Mouse (Mus musculus) lung, adult 2 months (tissue): ENCODE measurements around the gene Rho.

ENCODE experiments used
- CTCF ChIP-seq: fragments of 200-500 bp; IDR thresholded peaks from 2 replicates; pipeline ENCODE4 v1.5.1; 2011; ENCODE audit warnings: mild to moderate bottlenecking, low read length, control low read depth; ENCODE audit not compliant: insufficient read depth
- POLR2A ChIP-seq: fragments of 200-500 bp; IDR thresholded peaks from 2 replicates; pipeline ENCODE4 v1.6.1; 2011; ENCODE audit warnings: low read depth, mild to moderate bottlenecking, control low read depth, low read length, borderline replicate concordance; ENCODE audit errors: extremely low read depth

DNA sequence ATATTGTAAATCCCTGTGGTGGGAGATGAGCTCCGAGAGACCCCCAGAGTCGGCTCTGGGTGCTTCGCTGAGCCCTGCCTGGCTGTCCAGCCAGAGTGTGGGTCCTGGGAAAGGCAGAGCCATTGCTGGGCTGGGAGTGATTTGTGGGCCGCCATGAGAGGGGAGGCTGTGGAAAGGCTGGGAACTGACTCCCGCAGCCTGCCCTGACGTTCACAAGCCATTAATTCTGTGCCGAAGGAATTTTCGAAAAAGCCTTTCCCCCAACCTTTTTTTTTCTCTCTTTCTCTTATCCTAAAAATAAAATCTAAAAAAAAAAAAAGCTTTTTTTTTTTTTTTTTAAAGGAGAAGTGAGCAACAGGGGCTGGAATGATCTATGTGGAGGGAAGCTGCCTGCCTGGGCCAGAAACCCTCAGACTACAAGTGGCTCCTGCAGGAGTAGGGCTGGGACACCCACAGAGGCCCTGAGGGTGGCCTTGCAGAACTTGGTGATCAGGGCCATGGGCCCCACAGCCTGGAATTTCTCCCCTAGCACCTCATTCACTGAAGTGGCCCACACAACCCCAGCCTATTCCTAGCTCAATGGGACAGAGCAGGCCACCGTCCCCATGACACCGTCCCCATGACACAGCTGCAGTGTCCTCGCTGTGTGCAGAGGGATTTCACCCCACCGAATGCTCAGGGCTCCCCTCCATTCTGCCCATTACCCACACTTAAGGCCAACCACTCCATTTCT is 51.9 kb downstream of the Rho start:
- TF ChIP-seq CTCF = no peak
- no peak for TF ChIP-seq POLR2A
